8 mouse cellular contexts compared by ENCODE assay signal in the genomic region with DNA sequence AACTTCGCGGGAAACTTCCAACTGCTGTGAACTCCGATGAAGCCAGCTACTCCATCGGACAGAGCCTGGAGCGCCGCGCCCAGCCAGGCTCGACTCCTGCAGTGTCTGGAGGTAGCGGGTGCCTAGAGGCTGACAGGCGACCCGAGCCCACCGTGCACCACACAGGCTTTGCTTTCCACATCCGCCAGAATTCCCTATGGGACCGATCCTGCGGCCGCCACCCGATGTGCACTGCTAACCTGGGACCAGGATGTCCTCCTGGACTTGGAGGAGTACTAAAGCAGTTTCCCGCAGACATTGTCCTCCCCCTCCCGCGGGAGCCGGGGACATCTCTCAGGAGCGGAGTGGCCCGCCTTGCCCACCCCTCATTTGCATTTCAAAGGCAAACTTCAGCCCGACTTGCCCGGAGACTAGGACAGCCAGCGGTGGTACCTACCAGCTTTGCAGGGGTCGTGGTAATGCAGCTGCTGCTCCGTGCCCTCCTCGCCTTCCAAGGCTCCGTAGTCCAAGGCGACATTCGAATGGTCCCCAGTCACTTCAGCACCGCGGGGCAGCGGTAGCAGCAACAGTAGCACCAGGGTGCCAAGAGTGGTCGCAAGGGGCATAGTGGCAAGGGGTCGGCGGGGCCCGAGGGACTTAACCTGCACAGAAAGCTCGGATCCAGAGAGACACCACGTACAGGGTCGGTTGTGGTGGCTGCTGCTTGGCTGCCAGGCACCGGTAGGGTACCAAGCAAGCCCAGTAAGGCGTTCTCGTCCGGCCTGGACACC. TPM values are rescaled to one million over a fixed set of nuclear protein-coding genes. Genes with fewer than 3 reads are reported as not detected.
DNase-seq lines count a peak whose midpoint lies in the region; ATAC-seq lines count a peak whose summit lies in the region.

No protein-coding gene starts in this region.

- H3K4me2 ChIP-seq in hindbrain, embryonic 11.5 days (replicated peaks; ENCODE audit: low read depth, low read length), result peak overlapping the region; percentile 79
- peak overlapping the region; percentile 94 for H3K4me2 ChIP-seq in midbrain, embryonic 14.5 days (ENCODE audit: low read length)

- H3K27ac ChIP-seq in hindbrain, embryonic 11.5 days (ENCODE audit: low read depth, low read length), result no peak overlapping the region
- no peak overlapping the region for H3K27ac ChIP-seq in midbrain, embryonic 14.5 days (replicated peaks; ENCODE audit: low read depth, low read length)

- no peaks in the 10 kb centered on the region for H3K36me3 ChIP-seq in hindbrain, embryonic 11.5 days (ENCODE audit: control insufficient read depth, insufficient read depth, low read length)
- 0 out of 2 replicates have a peak, but pooled peaks cover 4% of the 10 kb centered on the region for H3K36me3 ChIP-seq in midbrain, embryonic 14.5 days (ENCODE audit: control insufficient read depth, insufficient read depth, low read length)

- intact Hi-C loops in gastrocnemius, postnatal 36 days (cut with DNase I), result no loop called here

- H3K4me3 ChIP-seq in hindbrain, embryonic 11.5 days (ENCODE audit: low read depth, low read length), result peak overlapping the region; percentile 33
- H3K4me3 ChIP-seq in midbrain, embryonic 14.5 days (replicated peaks; ENCODE audit: low read depth, low read length), result peak overlapping the region; percentile 42

- peak; percentile 52 for ATAC-seq in hindbrain, embryonic 11.5 days (ENCODE audit: low FRiP score)
- peak; percentile 46; the same call in 1 of the 2 replicates for ATAC-seq in midbrain, embryonic 14.5 days (ENCODE audit: low FRiP score, low TSS enrichment)

- WGBS in hindbrain, embryonic 11.5 days, result under 1% methylated on average over 46 of the region's 46 CpGs
- WGBS in midbrain, embryonic 14.5 days, result under 1% methylated on average over 46 of the region's 46 CpGs

- H3K9me3 ChIP-seq in hindbrain, embryonic 11.5 days (ENCODE audit: control insufficient read depth, low read length), result no peaks in the 10 kb centered on the region
- no peaks in the 10 kb centered on the region for H3K9me3 ChIP-seq in midbrain, embryonic 14.5 days (ENCODE audit: control insufficient read depth, low read length)

- DNase-seq in kidney, postnatal 10 days, result peak; percentile 15
- DNase-seq in kidney, adult 8-10 months, result no peak
- DNase-seq in embryo, embryonic 11 days, result peak; percentile 42
- DNase-seq in hindbrain, embryonic 11.5 days (ENCODE audit: low spot score), result peak; percentile 48
- DNase-seq in midbrain, embryonic 14.5 days, result peak; percentile 53
- no peak for DNase-seq in left cerebral cortex, adult 8-10 months (ENCODE audit: low spot score in 2 of 2)
- DNase-seq in gastrocnemius, postnatal 36 days, result no peak
- DNase-seq in natural killer cell, adult 2 months (ENCODE audit: low spot score in 2 of 2), result no peak

- H3K9ac ChIP-seq in hindbrain, embryonic 11.5 days (ENCODE audit: low read depth, low read length), result peak overlapping the region; percentile 44
- H3K9ac ChIP-seq in midbrain, embryonic 14.5 days (replicated peaks; ENCODE audit: low read length), result peak overlapping the region; percentile 45; the same call in 1 of the 2 replicates

- peaks cover 12% of the 10 kb centered on the region for H3K4me1 ChIP-seq in hindbrain, embryonic 11.5 days (replicated peaks; ENCODE audit: control insufficient read depth, insufficient read depth, low read length)
- H3K4me1 ChIP-seq in midbrain, embryonic 14.5 days (ENCODE audit: control insufficient read depth, insufficient read depth, low read length), result peaks cover 20% of the 10 kb centered on the region

- peaks cover 12% of the 10 kb centered on the region for H3K27me3 ChIP-seq in hindbrain, embryonic 11.5 days (ENCODE audit: control insufficient read depth, insufficient read depth, low read length)
- peaks cover 65% of the 10 kb centered on the region for H3K27me3 ChIP-seq in midbrain, embryonic 14.5 days (ENCODE audit: control insufficient read depth, insufficient read depth, low read length)

RNA-seq across cellular contexts. Expression of a gene that starts 0.4 kb away (rescaled TPM):
- polyA plus RNA-seq in hindbrain, embryonic 11.5 days (2014; fragmentation: Nextera tagmentation; extraction: Ambion mirVana), result 0.63 and 0.76 TPM in 2 replicates
- polyA plus RNA-seq in midbrain, embryonic 14.5 days (2014; fragmentation: Nextera tagmentation; extraction: Ambion mirVana), result 1.1 and 1.8 TPM in 2 replicates
- total RNA-seq in left cerebral cortex, adult 8-10 months (2022), result under 1 TPM; 0.64 to 0.96 (median 0.80) TPM
- under 1 TPM; 0.07 to 0.08 TPM for total RNA-seq in gastrocnemius, postnatal 36 days (2021)

RNA-seq across cellular contexts. Expression of a gene that starts 57.6 kb away (rescaled TPM):
- 108 and 151 TPM in 2 replicates for polyA plus RNA-seq in hindbrain, embryonic 11.5 days (2014; fragmentation: Nextera tagmentation; extraction: Ambion mirVana)
- polyA plus RNA-seq in midbrain, embryonic 14.5 days (2014; fragmentation: Nextera tagmentation; extraction: Ambion mirVana), result 74.4 and 112 TPM in 2 replicates
- total RNA-seq in left cerebral cortex, adult 8-10 months (2022), result 100 to 1,000 TPM; 119 to 131 (median 126) TPM
- total RNA-seq in gastrocnemius, postnatal 36 days (2021), result 10 to 100 TPM; 57.8 to 63.3 TPM

Comparison
In these comparisons a context has a peak if more than half of its experiments do, and no peak if none do; other contexts are left out.
1. DNase-seq: peak in kidney, postnatal 10 days (single experiment), embryo, embryonic 11 days (single experiment), hindbrain, embryonic 11.5 days (single experiment) and midbrain, embryonic 14.5 days (single experiment); none in kidney, adult 8-10 months (0 of 2), left cerebral cortex, adult 8-10 months (0 of 2), gastrocnemius, postnatal 36 days (0 of 2) and natural killer cell, adult 2 months (0 of 2).